Mouse (Mus musculus): ENCODE data around the gene H2afz. TPM values are rescaled to one million over a fixed set of nuclear protein-coding genes. Genes with fewer than 3 reads are reported as not detected.

H2afz gene
- total and polyA plus RNA-seq, 3 experiments = 1,006 to 3,472 (median 1,732) TPM

GRCm38 (mm10) chr3:137864988-137865982 lies 998 bp downstream of the H2afz start (continued):
- peak; percentile 21; the same call in 1 of the 2 replicates for TF ChIP-seq TCF12 (IDR thresholded peaks at IDR 0.05; ENCODE audit: low read depth, low read length)
- 0 out of 2 replicates have a peak, but pooled peaks have one; percentile 38 for TF ChIP-seq ZMIZ1 (IDR thresholded peaks at IDR 0.05; ENCODE audit: low read depth, low read length)
- TF ChIP-seq POLR2A (IDR thresholded peaks at IDR 0.05; ENCODE audit: control insufficient read depth in 1 of 2, insufficient read depth in 1 of 2, low read depth in 1 of 2, low read length in 2 of 2, poor library complexity in 1 of 2) = peak in 1 of 2 experiments; percentile 60; a peak in 2 of 4 replicates
- TF ChIP-seq SMC3 (IDR thresholded peaks at IDR 0.05; ENCODE audit: low read depth, low read length) = peak; percentile 25
- no peak for TF ChIP-seq USF1 (IDR thresholded peaks at IDR 0.05; ENCODE audit: low read depth, low read length)

GRCm38 (mm10) chr3:137867133-137867436 lies 2.8 kb downstream of the H2afz start:
- peak overlapping the region; percentile 47 to 54 for H3K4me3 ChIP-seq (ENCODE audit: control insufficient read depth in 1 of 2, insufficient read depth in 1 of 2, low read depth in 2 of 2, low read length in 2 of 2)
- TF ChIP-seq POLR2AphosphoS2 (IDR thresholded peaks at IDR 0.05; ENCODE audit: low read length) (peak; percentile 98), USF2 (IDR thresholded peaks at IDR 0.05; ENCODE audit: borderline replicate concordance in 1 of 2, insufficient read depth in 1 of 2, low read depth in 1 of 2, low read length in 2 of 2) (no peak), POLR2A (IDR thresholded peaks at IDR 0.05; ENCODE audit: control insufficient read depth in 1 of 2, insufficient read depth in 1 of 2, low read depth in 1 of 2, low read length in 2 of 2, poor library complexity in 1 of 2) (peak in 1 of 2 experiments; percentile 28; a peak in 1 of 4 replicates), MAZ (IDR thresholded peaks at IDR 0.05; ENCODE audit: low read depth, low read length) (no peak), HCFC1 (IDR thresholded peaks at IDR 0.05; ENCODE audit: low read depth, low read length) (peak; percentile 10; the same call in 1 of the 2 replicates)
- peaks cover 34% of the 10 kb centered on the region for H3K79me2 ChIP-seq (ENCODE audit: control insufficient read depth, insufficient read depth, low read length, poor library complexity)
- peak overlapping the region; percentile 92 for H3K27ac ChIP-seq (ENCODE audit: control insufficient read depth, low read depth, low read length)
- H3K9ac ChIP-seq (ENCODE audit: control insufficient read depth, low read depth, low read length, poor library complexity, severe bottlenecking) = peak overlapping the region; percentile 99
- no peaks in the 10 kb centered on the region for H3K27me3 ChIP-seq (ENCODE audit: control insufficient read depth in 1 of 2, insufficient read depth in 2 of 2, low read length in 2 of 2)
- no peaks in the 10 kb centered on the region for H3K9me3 ChIP-seq (replicated peaks; ENCODE audit: insufficient read depth, low read length)
- H3K4me1 ChIP-seq (ENCODE audit: control insufficient read depth in 1 of 2, insufficient read depth in 2 of 2, low read length in 2 of 2) = peaks cover 0 to 8% of the 10 kb centered on the region in 2 experiments; a peak in 2 of 4 replicates
- peaks cover 4 to 24% of the 10 kb centered on the region in 2 experiments for H3K36me3 ChIP-seq (ENCODE audit: control insufficient read depth in 1 of 2, insufficient read depth in 2 of 2, low read length in 2 of 2)
- no peak for DNase-seq (ENCODE audit: low read depth, low spot score)

- Histone ChIP-seq H3K79me2 (ENCODE audit: control insufficient read depth, insufficient read depth, low read length, poor library complexity) (peaks cover 34% of the 10 kb centered on the region), H3K4me3 (ENCODE audit: control insufficient read depth in 1 of 2, insufficient read depth in 1 of 2, low read depth in 2 of 2, low read length in 2 of 2) (peak within 1 kb of the TSS; percentile 87 to 94), H3K27me3 (ENCODE audit: control insufficient read depth in 1 of 2, insufficient read depth in 2 of 2, low read length in 2 of 2) (no peaks in the 10 kb centered on the region), H3K9ac (ENCODE audit: control insufficient read depth, low read depth, low read length, poor library complexity, severe bottlenecking) (peak within 1 kb of the TSS; percentile 99), H3K4me1 (ENCODE audit: control insufficient read depth in 1 of 2, insufficient read depth in 2 of 2, low read length in 2 of 2) (peaks cover 0 to 8% of the 10 kb centered on the region in 2 experiments; a peak in 2 of 4 replicates), H3K9me3 (replicated peaks; ENCODE audit: insufficient read depth, low read length) (no peaks in the 10 kb centered on the region), H3K36me3 (ENCODE audit: control insufficient read depth in 1 of 2, insufficient read depth in 2 of 2, low read length in 2 of 2) (peaks cover 4 to 24% of the 10 kb centered on the region in 2 experiments), H3K27ac (ENCODE audit: control insufficient read depth, low read depth, low read length) (peak within 1 kb of the TSS; percentile 92)
- TF ChIP-seq NRF1 (IDR thresholded peaks at IDR 0.05; ENCODE audit: insufficient read depth, low read depth, low read length, poor library complexity, severe bottlenecking) (peak; percentile 44; the same call in 1 of the 2 replicates), SMC3 (IDR thresholded peaks at IDR 0.05; ENCODE audit: low read depth, low read length) (peak; percentile 22), MYB (IDR thresholded peaks at IDR 0.05; ENCODE audit: low read depth, low read length) (no peak), EP300 (IDR thresholded peaks at IDR 0.05; ENCODE audit: low read depth in 1 of 2, low read length in 2 of 2) (0 out of 4 replicates have a peak, but pooled peaks of 1 of the 2 experiments have one; percentile 10), ZKSCAN1 (IDR thresholded peaks at IDR 0.05; ENCODE audit: low read depth, low read length) (0 out of 2 replicates have a peak, but pooled peaks have one; percentile 5), RCOR1 (IDR thresholded peaks at IDR 0.05; ENCODE audit: low read depth, low read length) (0 out of 2 replicates have a peak, but pooled peaks have one; percentile 3), TCF12 (IDR thresholded peaks at IDR 0.05; ENCODE audit: low read depth, low read length) (no peak), NELFE (IDR thresholded peaks at IDR 0.05; ENCODE audit: low read depth, low read length) (peak; percentile 41; the same call in 1 of the 2 replicates), POLR2A (IDR thresholded peaks at IDR 0.05; ENCODE audit: control insufficient read depth in 1 of 2, insufficient read depth in 1 of 2, low read depth in 1 of 2, low read length in 2 of 2, poor library complexity in 1 of 2) (peak; percentile 14 to 77; a peak in 3 of 4 replicates), KAT2A (conservative IDR thresholded peaks at IDR 0.05; ENCODE audit: low read depth, low read length) (no peak), CHD1 (IDR thresholded peaks at IDR 0.05; ENCODE audit: low read depth, low read length) (peak; percentile 43; the same call in 1 of the 2 replicates), ETS1 (IDR thresholded peaks at IDR 0.05; ENCODE audit: low read depth, low read length) (peak; percentile 24; the same call in 1 of the 2 replicates), POLR2AphosphoS2 (IDR thresholded peaks at IDR 0.05; ENCODE audit: low read length) (peak; percentile 42), ZMIZ1 (IDR thresholded peaks at IDR 0.05; ENCODE audit: low read depth, low read length) (peak; percentile 61; the same call in 1 of the 2 replicates), CHD2 (IDR thresholded peaks at IDR 0.05; ENCODE audit: low read length) (no peak; the same call in 1 of the 2 replicates), MAZ (IDR thresholded peaks at IDR 0.05; ENCODE audit: low read depth, low read length) (peak; percentile 59; the same call in 1 of the 2 replicates), GATA1 (IDR thresholded peaks at IDR 0.05; ENCODE audit: low read depth, low read length) (no peak), HCFC1 (IDR thresholded peaks at IDR 0.05; ENCODE audit: low read depth, low read length) (no peak), ELF1 (IDR thresholded peaks at IDR 0.05; ENCODE audit: low read depth, low read length) (0 out of 2 replicates have a peak, but pooled peaks have one; percentile 4)
- DNase-seq (ENCODE audit: low read depth, low spot score) = peak; percentile 74
Measured at GRCm38 (mm10) chr3:137867437-137868093, 3.3 kb downstream of the H2afz start, which contains the start of gene Dnajb14. Gene Dnajb14, plus strand, starts transcription at chr3:137867675.
